Comparison of ENCODE assay signal across 26 mouse cellular contexts in genomic region chr6:91600116-91600515, GRCm38 (mm10).
"Had no signal": no experiment of that assay in that cellular context is flagged by ENCODE, and none has a peak within 500 bp of the region (broad histone marks: within the 10 kb centered on the region; RNA-seq: fewer than 3 reads in every experiment).

No protein-coding gene starts in this region.

- H3K4me1 ChIP-seq: forebrain, embryonic 13.5 days had no signal

- DNase-seq: cerebellum, adult 2 months; cerebellum, adult 9-10 months; cerebellum, adult 9-11 months; cerebellum, postnatal 25 days; cerebellum, postnatal 36 days; embryo, embryonic 11 days; forebrain, postnatal 0 days; gastrocnemius, postnatal 10 days; gastrocnemius, postnatal 14 days; gastrocnemius, postnatal 36 days; heart, adult 11 months; heart, adult 18-20 months; heart, adult 2 months had no signal

- H3K9ac ChIP-seq: embryonic facial prominence, embryonic 12.5 days; embryonic facial prominence, embryonic 13.5 days; embryonic facial prominence, embryonic 15.5 days; forebrain, embryonic 13.5 days; forebrain, postnatal 0 days; heart, embryonic 12.5 days; heart, embryonic 13.5 days had no signal

- H3K27me3 ChIP-seq: embryonic facial prominence, embryonic 12.5 days; embryonic facial prominence, embryonic 13.5 days; embryonic facial prominence, embryonic 15.5 days; forebrain, embryonic 13.5 days had no signal

- H3K27ac ChIP-seq: embryonic facial prominence, embryonic 10.5 days; embryonic facial prominence, embryonic 12.5 days; embryonic facial prominence, embryonic 13.5 days; embryonic facial prominence, embryonic 15.5 days; forebrain, embryonic 10.5 days; forebrain, embryonic 13.5 days; heart, adult 2 months; heart, embryonic 10.5 days; heart, embryonic 13.5 days had no signal

- ATAC-seq: forebrain, embryonic 13.5 days; forebrain, embryonic 14.5 days; forebrain, embryonic 16.5 days; forebrain, postnatal 0 days had no signal

- H3K36me3 ChIP-seq: embryonic facial prominence, embryonic 10.5 days; embryonic facial prominence, embryonic 12.5 days; embryonic facial prominence, embryonic 13.5 days; embryonic facial prominence, embryonic 15.5 days; forebrain, embryonic 10.5 days; heart, embryonic 10.5 days; heart, embryonic 12.5 days; heart, embryonic 13.5 days had no signal

- H3K4me2 ChIP-seq: embryonic facial prominence, embryonic 12.5 days; embryonic facial prominence, embryonic 13.5 days; embryonic facial prominence, embryonic 15.5 days; forebrain, embryonic 13.5 days; heart, embryonic 11.5 days; heart, embryonic 12.5 days; heart, embryonic 13.5 days had no signal

- H3K9me3 ChIP-seq: embryonic facial prominence, embryonic 10.5 days; embryonic facial prominence, embryonic 12.5 days; embryonic facial prominence, embryonic 15.5 days; forebrain, embryonic 10.5 days; forebrain, embryonic 13.5 days; heart, embryonic 10.5 days; heart, embryonic 12.5 days; heart, embryonic 13.5 days had no signal

- H3K4me3 ChIP-seq: embryonic facial prominence, embryonic 10.5 days; embryonic facial prominence, embryonic 12.5 days; embryonic facial prominence, embryonic 13.5 days; embryonic facial prominence, embryonic 15.5 days; erythroblast, embryonic 14.5 days; forebrain, embryonic 10.5 days; forebrain, embryonic 13.5 days; heart, adult 2 months; heart, embryonic 10.5 days; heart, embryonic 12.5 days; heart, embryonic 13.5 days had no signal
